Mouse (Mus musculus) telencephalon, adult 2 months (tissue): Measurements from ENCODE around the gene Pcsk2.
A peak's percentile ranks its signal among the peaks of the same experiment; 100 is the strongest.

Experiments
- DNase-seq: peaks from one replicate; pipeline ENCODE4 v3.0.0-alpha.2; 2011; ENCODE audit warnings: low read depth, low spot score

Pcsk2 gene

GRCm38 (mm10) chr2:143644374-143644773 is 98.4 kb downstream of the Pcsk2 start:
- no peak for DNase-seq

- DNase-seq: no peak
Observed at GRCm38 (mm10) chr2:143646001-143646400, 100.0 kb downstream of the Pcsk2 start.

GRCm38 (mm10) chr2:143654621-143655020 is 108.7 kb downstream of the Pcsk2 start:
- DNase-seq: peak; percentile 60

GRCm38 (mm10) chr2:143656968-143657367 is 111.0 kb downstream of the Pcsk2 start:
- no peak for DNase-seq

- no peak for DNase-seq
Observed at GRCm38 (mm10) chr2:143666785-143667184, 120.8 kb downstream of the Pcsk2 start.

- DNase-seq: peak; percentile 61
Observed at GRCm38 (mm10) chr2:143677869-143678268, 131.9 kb downstream of the Pcsk2 start.

GRCm38 (mm10) chr2:143679513-143679912 is 133.6 kb downstream of the Pcsk2 start:
- DNase-seq: no peak

GRCm38 (mm10) chr2:143681873-143682555 is 136.1 kb downstream of the Pcsk2 start:
- no peak for DNase-seq

GRCm38 (mm10) chr2:143683513-143683912 is 137.6 kb downstream of the Pcsk2 start:
- DNase-seq: peak; percentile 83

GRCm38 (mm10) chr2:143691244-143691643 is 145.3 kb downstream of the Pcsk2 start:
- peak; percentile 58 for DNase-seq

- no peak for DNase-seq
Observed at GRCm38 (mm10) chr2:143696026-143696557, 150.1 kb downstream of the Pcsk2 start.

- no peak for DNase-seq
Observed at GRCm38 (mm10) chr2:143696704-143697103, 150.7 kb downstream of the Pcsk2 start.

GRCm38 (mm10) chr2:143701141-143701540 is 155.2 kb downstream of the Pcsk2 start:
- peak; percentile 65 for DNase-seq

- no peak for DNase-seq
Observed at GRCm38 (mm10) chr2:143702931-143703344, 157.0 kb downstream of the Pcsk2 start.

GRCm38 (mm10) chr2:143708205-143708604 is 162.2 kb downstream of the Pcsk2 start:
- DNase-seq: no peak

GRCm38 (mm10) chr2:143709249-143709648 is 163.3 kb downstream of the Pcsk2 start:
- no peak for DNase-seq

- DNase-seq: no peak
Observed at GRCm38 (mm10) chr2:143709979-143710378, 164.0 kb downstream of the Pcsk2 start.

- peak; percentile 68 for DNase-seq
Observed at GRCm38 (mm10) chr2:143711886-143712285, 165.9 kb downstream of the Pcsk2 start.

GRCm38 (mm10) chr2:143712901-143713300 is 166.9 kb downstream of the Pcsk2 start:
- no peak for DNase-seq

- no peak for DNase-seq
Observed at GRCm38 (mm10) chr2:143713902-143714301, 167.9 kb downstream of the Pcsk2 start.

- no peak for DNase-seq
Observed at GRCm38 (mm10) chr2:143715110-143715509, 169.2 kb downstream of the Pcsk2 start.

GRCm38 (mm10) chr2:143723231-143723630 is 177.3 kb downstream of the Pcsk2 start:
- no peak for DNase-seq

GRCm38 (mm10) chr2:143724101-143724500 is 178.1 kb downstream of the Pcsk2 start:
- no peak for DNase-seq
